Mouse (Mus musculus) liver, embryonic 16.5 days (tissue): ENCODE results near the gene Atp2b1. TPM values are rescaled to one million over a fixed set of nuclear protein-coding genes. Genes with fewer than 3 reads are reported as not detected.

Experiments
- ATAC-seq: fragments of 200-750 bp; cut with Nextera tagmentation; 2 replicates; pipeline ENCODE4 v1.8.0; 2017; ENCODE audit warnings: low read depth, mild to moderate bottlenecking, moderate number of reproducible peaks, moderate library complexity
- H3K27ac ChIP-seq: fragments of 300-500 bp; sonication (generic); 2 replicates; pipeline ENCODE4 v1.5.1; 2014; ENCODE audit warnings: mild to moderate bottlenecking, low read length
- H3K27me3 ChIP-seq: fragments of 300-500 bp; sonication (generic); 2 replicates; pipeline ENCODE4 v1.6.1; 2014; ENCODE audit warnings: low read depth, low read length, mixed read lengths; ENCODE audit not compliant: control insufficient read depth, insufficient read depth
- H3K36me3 ChIP-seq: fragments of 300-500 bp; sonication (generic); 2 replicates; pipeline ENCODE4 v1.6.1; 2014; ENCODE audit warnings: mild to moderate bottlenecking; ENCODE audit not compliant: control insufficient read depth, insufficient read depth
- H3K4me1 ChIP-seq: fragments of 300-500 bp; sonication (generic); 2 replicates; pipeline ENCODE4 v1.6.1; 2014; ENCODE audit warnings: low read depth, low read length, mixed read lengths; ENCODE audit not compliant: control insufficient read depth
- H3K4me2 ChIP-seq: fragments of 300-500 bp; sonication (generic); 2 replicates; pipeline ENCODE4 v1.6.1; 2014; ENCODE audit warnings: low read depth, low read length, mixed read lengths
- H3K4me3 ChIP-seq: fragments of 300-500 bp; sonication (generic); 2 replicates; pipeline ENCODE4 v1.5.1; 2014; ENCODE audit warnings: low read depth, mild to moderate bottlenecking, low read length
- H3K9ac ChIP-seq: fragments of 300-500 bp; sonication (generic); 2 replicates; pipeline ENCODE4 v1.6.1; 2014; ENCODE audit warnings: low read depth, low read length
- H3K9me3 ChIP-seq: fragments of 300-500 bp; sonication (generic); replicated peaks from 2 replicates; pipeline ENCODE4 v1.6.1; 2016; ENCODE audit warnings: low read length; ENCODE audit not compliant: control insufficient read depth
- WGBS: fragments of 180-500 bp; shearing (Covaris S2); extraction: QIAGEN DNeasy Blood & Tissue Kit; methylation state at CpG from one replicate; pipeline ENCODE4 v1.1.7; 2014; ENCODE audit not compliant: insufficient replicate concordance; 5-methylcytosine and 5-hydroxymethylcytosine counted together
- polyA plus RNA-seq: library from polyadenylated mRNA; unstranded; fragments of >200 nt; fragmentation: Nextera tagmentation; extraction: Ambion mirVana; gene quantifications from 2 replicates; pipeline ENCODE4 v1.2.1, GENCODE M21; 2015

Atp2b1 gene
- polyA plus RNA-seq, 1 experiment from 2014 or later, result 29.0 TPM

GRCm38 (mm10) chr10:98882587-98882986, 31.6 kb upstream of the Atp2b1 start:
- WGBS, result 66% methylated on average over 5 of the region's 5 CpGs
- H3K27me3 ChIP-seq, result no peaks in the 10 kb centered on the region
- H3K4me3 ChIP-seq, result no peak overlapping the region
- no peaks in the 10 kb centered on the region for H3K9me3 ChIP-seq
- no peak for ATAC-seq
- no peak overlapping the region for H3K4me2 ChIP-seq
- H3K9ac ChIP-seq, result no peak overlapping the region
- H3K4me1 ChIP-seq, result peaks cover 19% of the 10 kb centered on the region
- H3K36me3 ChIP-seq, result no peaks in the 10 kb centered on the region
- H3K27ac ChIP-seq, result no peak overlapping the region

GRCm38 (mm10) chr10:98884445-98884844, 29.8 kb upstream of the Atp2b1 start:
- H3K4me2 ChIP-seq, result no peak overlapping the region
- peaks cover 12% of the 10 kb centered on the region for H3K4me1 ChIP-seq
- H3K27me3 ChIP-seq, result no peaks in the 10 kb centered on the region
- no peak overlapping the region for H3K9ac ChIP-seq
- H3K36me3 ChIP-seq, result no peaks in the 10 kb centered on the region
- 57% methylated on average over 2 of the region's 2 CpGs for WGBS
- no peak for ATAC-seq
- no peaks in the 10 kb centered on the region for H3K9me3 ChIP-seq
- H3K27ac ChIP-seq, result no peak overlapping the region
- H3K4me3 ChIP-seq, result no peak overlapping the region

DNA sequence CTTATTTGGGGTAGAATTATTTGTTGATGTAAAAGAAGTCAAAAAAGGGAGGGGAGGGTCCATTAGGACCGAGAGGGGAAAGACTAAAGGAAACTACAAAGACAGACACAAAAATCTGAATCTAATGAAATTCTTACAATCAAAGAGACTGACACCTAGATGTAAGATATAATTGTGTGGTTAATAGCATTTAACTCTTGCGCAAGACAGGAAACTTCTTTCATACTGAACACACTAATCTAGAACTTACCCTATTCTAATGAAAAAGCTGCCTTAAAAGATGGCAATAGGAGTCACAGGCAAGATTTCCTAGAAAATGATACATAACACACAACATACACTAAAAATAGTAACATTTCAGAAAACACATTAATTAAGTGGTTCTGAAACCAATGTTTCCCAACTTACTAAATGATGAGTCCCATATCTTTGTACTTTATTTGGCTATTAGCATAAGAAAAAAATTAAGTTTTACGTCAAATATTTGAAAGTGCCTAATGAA, 27.4 kb upstream of the Atp2b1 start:
- no peak for ATAC-seq
- no peak overlapping the region for H3K4me3 ChIP-seq
- 76% methylated on average over 3 of the region's 3 CpGs for WGBS
- no peaks in the 10 kb centered on the region for H3K9me3 ChIP-seq
- H3K4me1 ChIP-seq, result no peaks in the 10 kb centered on the region
- no peak overlapping the region for H3K9ac ChIP-seq
- no peaks in the 10 kb centered on the region for H3K36me3 ChIP-seq
- no peak overlapping the region for H3K4me2 ChIP-seq
- no peaks in the 10 kb centered on the region for H3K27me3 ChIP-seq
- H3K27ac ChIP-seq, result no peak overlapping the region

DNA sequence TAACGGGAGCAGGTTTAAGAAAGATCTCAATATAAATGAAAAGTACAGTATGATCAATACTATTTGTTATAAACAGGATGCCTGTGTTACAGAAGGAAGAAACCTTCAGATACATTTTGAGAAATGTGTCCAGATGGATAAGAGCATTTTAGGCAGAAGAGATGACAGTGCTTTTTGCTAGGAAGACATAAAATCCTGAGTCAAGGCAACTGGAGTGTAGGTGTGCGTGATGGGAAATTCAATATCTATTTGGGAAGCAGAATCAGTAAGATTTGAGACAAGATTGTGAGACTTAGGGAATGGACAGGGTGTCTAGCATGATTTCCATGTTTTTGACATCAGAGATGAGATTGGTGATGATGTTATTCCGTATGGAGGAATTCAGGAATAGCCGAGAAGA, 22.8 kb upstream of the Atp2b1 start:
- Histone ChIP-seq H3K9me3 (no peaks in the 10 kb centered on the region), H3K36me3 (no peaks in the 10 kb centered on the region), H3K4me1 (no peaks in the 10 kb centered on the region), H3K27ac (no peak overlapping the region), H3K9ac (no peak overlapping the region), H3K27me3 (no peaks in the 10 kb centered on the region), H3K4me2 (no peak overlapping the region), H3K4me3 (no peak overlapping the region)
- 62% methylated on average over 4 of the region's 4 CpGs for WGBS
- ATAC-seq, result no peak

GRCm38 (mm10) chr10:98897507-98897906, 16.7 kb upstream of the Atp2b1 start:
- H3K9me3 ChIP-seq, result no peaks in the 10 kb centered on the region
- no peaks in the 10 kb centered on the region for H3K36me3 ChIP-seq
- no peaks in the 10 kb centered on the region for H3K27me3 ChIP-seq
- 52% methylated on average over 8 of the region's 8 CpGs for WGBS
- no peak for ATAC-seq
- H3K4me2 ChIP-seq, result no peak overlapping the region
- no peak overlapping the region for H3K4me3 ChIP-seq
- H3K4me1 ChIP-seq, result peaks cover 6% of the 10 kb centered on the region
- no peak overlapping the region for H3K9ac ChIP-seq
- H3K27ac ChIP-seq, result peak overlapping the region; percentile 44; the same call in 1 of the 2 replicates

DNA sequence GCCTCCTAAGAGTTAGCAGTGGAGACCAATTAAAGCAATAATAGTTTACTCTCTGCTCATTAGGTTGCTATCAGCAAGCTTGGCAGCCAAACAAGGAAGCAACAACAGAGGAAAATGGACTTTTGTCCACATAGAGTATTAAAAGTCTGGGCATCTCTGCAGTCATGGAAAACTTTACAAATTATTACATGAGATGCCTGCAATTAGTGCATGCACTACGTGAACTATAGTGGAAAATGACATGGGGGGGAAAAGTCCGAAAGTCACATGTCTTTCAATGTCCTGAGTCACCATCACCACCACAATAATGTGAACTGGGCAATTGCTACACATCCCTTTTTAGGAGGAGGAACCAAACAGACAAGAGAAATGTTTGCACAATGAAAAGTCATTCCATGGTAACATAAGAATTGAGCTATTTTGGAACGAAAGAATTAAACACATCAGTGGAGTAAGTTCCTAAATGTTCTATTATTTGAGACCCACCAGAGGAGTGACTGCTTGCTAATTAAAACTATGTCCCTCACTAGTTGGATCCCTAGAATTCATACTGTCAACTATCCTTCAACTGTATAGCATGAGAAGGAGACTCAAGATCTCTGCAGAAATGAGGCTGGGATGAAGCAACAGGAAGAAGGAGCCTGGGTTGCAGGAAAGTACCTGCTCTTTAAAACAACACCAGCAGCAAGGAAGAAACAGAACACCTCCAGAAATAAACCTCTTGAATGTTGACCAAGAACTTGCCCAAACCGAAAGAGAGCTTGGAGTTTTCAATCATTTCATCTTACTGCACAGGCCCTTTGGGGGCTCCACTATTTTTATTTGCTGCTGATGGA, 16.1 kb upstream of the Atp2b1 start:
- no peaks in the 10 kb centered on the region for H3K9me3 ChIP-seq
- no peak overlapping the region for H3K4me2 ChIP-seq
- H3K9ac ChIP-seq, result no peak overlapping the region
- peaks cover 6% of the 10 kb centered on the region for H3K4me1 ChIP-seq
- H3K27ac ChIP-seq, result peak overlapping the region; percentile 60
- no peaks in the 10 kb centered on the region for H3K36me3 ChIP-seq
- 72% methylated on average over 4 of the region's 4 CpGs for WGBS
- no peak overlapping the region for H3K4me3 ChIP-seq
- no peaks in the 10 kb centered on the region for H3K27me3 ChIP-seq
- ATAC-seq, result no peak; the same call in 1 of the 2 replicates

- Histone ChIP-seq H3K36me3 (no peaks in the 10 kb centered on the region), H3K4me2 (no peak overlapping the region; the same call in 1 of the 2 replicates), H3K4me3 (no peak overlapping the region), H3K9ac (no peak overlapping the region), H3K27ac (0 out of 2 replicates have a peak overlapping the region, but pooled peaks have one; percentile 5), H3K27me3 (no peaks in the 10 kb centered on the region), H3K4me1 (peaks cover 22% of the 10 kb centered on the region), H3K9me3 (no peaks in the 10 kb centered on the region)
- ATAC-seq, result no peak
- 33% methylated on average over 5 of the region's 5 CpGs for WGBS
Measured at GRCm38 (mm10) chr10:98901533-98901932, 12.7 kb upstream of the Atp2b1 start.

DNA sequence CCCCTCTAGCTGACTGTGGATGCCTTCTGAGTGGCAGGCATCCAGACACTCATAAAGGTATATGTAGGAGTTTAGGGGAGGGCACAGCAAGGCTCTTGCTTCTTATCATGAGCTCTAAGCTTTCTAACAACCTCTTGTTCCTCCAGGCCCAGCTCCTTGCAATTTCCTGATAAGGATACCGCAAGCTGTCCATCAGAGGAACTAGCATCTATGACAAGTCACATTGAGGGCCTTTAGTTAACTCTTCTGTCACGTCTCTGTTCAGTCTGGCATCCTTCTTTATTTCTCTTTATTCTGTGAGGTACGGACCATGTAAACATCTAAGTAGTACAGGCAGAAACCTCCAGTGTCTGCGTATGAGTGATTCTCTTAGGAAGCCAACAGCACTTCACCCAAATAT, 8.2 kb upstream of the Atp2b1 start:
- no peaks in the 10 kb centered on the region for H3K9me3 ChIP-seq
- peaks cover 33% of the 10 kb centered on the region for H3K4me1 ChIP-seq
- H3K4me3 ChIP-seq, result peak overlapping the region; percentile 22
- ATAC-seq, result peak; percentile 96
- WGBS, result 22% methylated on average over 4 of the region's 4 CpGs
- no peaks in the 10 kb centered on the region for H3K27me3 ChIP-seq
- peak overlapping the region; percentile 97 for H3K27ac ChIP-seq
- no peaks in the 10 kb centered on the region for H3K36me3 ChIP-seq
- peak overlapping the region; percentile 55 for H3K9ac ChIP-seq
- peak overlapping the region; percentile 61 for H3K4me2 ChIP-seq

GRCm38 (mm10) chr10:98906941-98907549, 7.2 kb upstream of the Atp2b1 start:
- Histone ChIP-seq H3K9me3 (no peaks in the 10 kb centered on the region), H3K9ac (no peak overlapping the region), H3K36me3 (no peaks in the 10 kb centered on the region), H3K27me3 (no peaks in the 10 kb centered on the region), H3K4me3 (no peak overlapping the region), H3K27ac (peak overlapping the region; percentile 97), H3K4me1 (peaks cover 28% of the 10 kb centered on the region), H3K4me2 (peak overlapping the region; percentile 61)
- WGBS, result 30% methylated on average over 5 of the region's 5 CpGs
- ATAC-seq, result peak; percentile 46
